Mouse (Mus musculus): ENCODE results near the gene Chadl.

GRCm38 (mm10) chr15:81693366-81693966 is 3.6 kb downstream of the Chadl start:
- TF ChIP-seq GATA1 (IDR thresholded peaks at IDR 0.05; ENCODE audit: low read length) (no peak), TAL1 (IDR thresholded peaks at IDR 0.05; ENCODE audit: low read length) (no peak)

All from erythroblast, embryonic 14.5 days (primary cell).